In genomic region chr10:80255881-80256535, GRCm38 (mm10) we compare ENCODE assay signal across 12 mouse cellular contexts. TPM values are rescaled to one million over a fixed set of nuclear protein-coding genes. Genes with fewer than 3 reads are reported as not detected.
DNase-seq lines count a peak whose midpoint lies in the region; ATAC-seq and TF ChIP-seq lines count a peak whose summit lies in the region.
"Had no signal": no experiment of that assay in that cellular context is flagged by ENCODE, and none has a peak within 500 bp of the region (broad histone marks: within the 10 kb centered on the region; RNA-seq: fewer than 3 reads in every experiment).

No protein-coding gene starts in this region.

- H3K4me2 ChIP-seq in intestine, postnatal 0 days (replicated peaks; ENCODE audit: low read depth) = no peak overlapping the region
- H3K4me2 ChIP-seq: limb, embryonic 13.5 days had no signal

- peaks cover 18% of the 10 kb centered on the region; the same call in 1 of the 2 replicates for H3K79me2 ChIP-seq in liver, adult 2 months (ENCODE audit: control insufficient read depth, insufficient read depth, low read length)

- intact Hi-C loops in heart, postnatal 25 days (cut with DNase I) = no loop called here
- intact Hi-C loops in left cerebral cortex, postnatal 25 days (cut with DNase I) = no loop called here

- H3K27ac ChIP-seq in liver, adult 2 months (replicated peaks; ENCODE audit: insufficient read depth, low read depth, low read length) = no peak overlapping the region
- no peak overlapping the region for H3K27ac ChIP-seq in intestine, postnatal 0 days (ENCODE audit: low read depth, low read length)
- H3K27ac ChIP-seq: limb, embryonic 13.5 days had no signal

- H3K4me3 ChIP-seq in liver, adult 2 months (ENCODE audit: insufficient read depth, low read depth, low read length) = no peak overlapping the region
- H3K4me3 ChIP-seq in intestine, postnatal 0 days (ENCODE audit: low read depth, low read length) = no peak overlapping the region
- H3K4me3 ChIP-seq: limb, embryonic 13.5 days had no signal

- H3K27me3 ChIP-seq in liver, adult 2 months (ENCODE audit: control insufficient read depth, insufficient read depth, low read length) = no peaks in the 10 kb centered on the region
- H3K27me3 ChIP-seq in intestine, postnatal 0 days (replicated peaks; ENCODE audit: control insufficient read depth, insufficient read depth, low read length) = no peaks in the 10 kb centered on the region
- H3K27me3 ChIP-seq: limb, embryonic 13.5 days had no signal

- no peaks in the 10 kb centered on the region for H3K9me3 ChIP-seq in intestine, postnatal 0 days (ENCODE audit: control insufficient read depth)
- H3K9me3 ChIP-seq: limb, embryonic 13.5 days had no signal

- peak; percentile 95 for DNase-seq in heart, adult 11 months
- no peak for DNase-seq in heart, postnatal 25 days (ENCODE audit: low spot score)
- peak; percentile 62 for DNase-seq in liver, adult 2 months (ENCODE audit: extremely low read depth, low read depth, low spot score)
- no peak for DNase-seq in liver
- DNase-seq in adrenal gland, adult (ENCODE audit: inconsistent age in 2 of 2, low spot score in 1 of 2) = peak; percentile 70 to 88
- no peak for DNase-seq in left cerebral cortex, postnatal 25 days (ENCODE audit: low spot score in 2 of 2)
- DNase-seq: forebrain, postnatal 0 days had no signal

- no peak overlapping the region for H3K9ac ChIP-seq in liver, adult 2 months (ENCODE audit: low read depth, low read length)
- H3K9ac ChIP-seq in intestine, postnatal 0 days (ENCODE audit: low read depth, low read length) = no peak overlapping the region
- H3K9ac ChIP-seq: forebrain, postnatal 0 days; limb, embryonic 13.5 days had no signal

- 0 out of 2 replicates have a peak, but pooled peaks have one; percentile 36 for TF ChIP-seq POLR2A in liver, adult 2 months (IDR thresholded peaks at IDR 0.05; ENCODE audit: extremely low read depth, insufficient read depth, low read length)

- peaks cover 1% of the 10 kb centered on the region; the same call in 1 of the 2 replicates for H3K36me3 ChIP-seq in liver, adult 2 months (ENCODE audit: control insufficient read depth, insufficient read depth, low read length)
- H3K36me3 ChIP-seq in intestine, postnatal 0 days (ENCODE audit: control insufficient read depth, insufficient read depth) = peaks cover 70% of the 10 kb centered on the region

- ATAC-seq in intestine, postnatal 0 days = no peak
- no peak for ATAC-seq in erythroid progenitor cell, adult 5-6 weeks (replicated peaks; ENCODE audit: low FRiP score, poor library complexity, severe bottlenecking)
- ATAC-seq: activated CD4-positive, CD25-positive, alpha-beta regulatory T cell, adult 4 months; forebrain, postnatal 0 days; inflammation-experienced regulatory T-cells, adult 6 months had no signal

- WGBS in liver, adult 2 months = 45% methylated on average over 5 of the region's 5 CpGs
- WGBS in intestine, postnatal 0 days = 94% methylated on average over 5 of the region's 5 CpGs

- peak; percentile 39 for TF ChIP-seq CTCF in liver, adult 2 months (IDR thresholded peaks at IDR 0.05; ENCODE audit: low read depth, low read length)
- TF ChIP-seq CTCF in intestine, postnatal 0 days (IDR thresholded peaks at IDR 0.05; ENCODE audit: low read depth) = peak; percentile 35

- H3K4me1 ChIP-seq in liver, adult 2 months (ENCODE audit: control insufficient read depth, insufficient read depth, low read length) = peaks cover 36% of the 10 kb centered on the region
- peaks cover 7% of the 10 kb centered on the region; the same call in 1 of the 2 replicates for H3K4me1 ChIP-seq in intestine, postnatal 0 days (replicated peaks; ENCODE audit: control insufficient read depth, insufficient read depth, low read length)

RNA-seq across cellular contexts. Expression of gene Gamt, which starts 4.8 kb away (rescaled TPM):
- 1 to 10 TPM; 9.0 to 9.3 TPM for total RNA-seq in heart, postnatal 25 days (2021)
- 241 and 277 TPM in 2 replicates for total RNA-seq in liver, adult 2 months (2014; rRNA removed)
- polyA plus RNA-seq in liver, adult 2 months (2012; rRNA removed) = 670 and 715 TPM in 2 replicates
- polyA plus RNA-seq in intestine, postnatal 0 days (2015; fragmentation: Nextera tagmentation; extraction: Ambion mirVana) = 30.1 and 37.2 TPM in 2 replicates
- 1.4 TPM in 1 of 2 replicates, not detected in the other for total RNA-seq in erythroid progenitor cell, adult 5-6 weeks (2015; ENCODE audit: low replicate concordance)
- not detected in 2 replicates for total RNA-seq in erythroid progenitor cell, adult 5-6 weeks (2017; ENCODE audit: low replicate concordance)
- 10 to 100 TPM; 27.6 to 30.7 TPM for total RNA-seq in left cerebral cortex, postnatal 25 days (2021)

RNA-seq across cellular contexts. Expression of gene Dazap1, which starts 5.3 kb away (rescaled TPM):
- 10 to 100 TPM; 55.0 to 69.6 TPM for total RNA-seq in heart, postnatal 25 days (2021)
- total RNA-seq in liver, adult 2 months (2014; rRNA removed) = 38.0 and 39.9 TPM in 2 replicates
- 39.9 and 43.5 TPM in 2 replicates for polyA plus RNA-seq in liver, adult 2 months (2012; rRNA removed)
- 26.6 and 29.0 TPM in 2 replicates for polyA plus RNA-seq in intestine, postnatal 0 days (2015; fragmentation: Nextera tagmentation; extraction: Ambion mirVana)
- total RNA-seq in erythroid progenitor cell, adult 5-6 weeks (2015; ENCODE audit: low replicate concordance) = 35.6 and 83.6 TPM in 2 replicates
- 72.0 and 102 TPM in 2 replicates for total RNA-seq in erythroid progenitor cell, adult 5-6 weeks (2017; ENCODE audit: low replicate concordance)
- 10 to 100 TPM; 76.9 to 93.8 TPM for total RNA-seq in left cerebral cortex, postnatal 25 days (2021)

RNA-seq across cellular contexts. Expression of gene Ndufs7, which starts 7.1 kb away (rescaled TPM):
- total RNA-seq in heart, postnatal 25 days (2021) = 100 to 1,000 TPM; 957 to 967 TPM
- total RNA-seq in liver, adult 2 months (2014; rRNA removed) = 165 and 186 TPM in 2 replicates
- 551 and 560 TPM in 2 replicates for polyA plus RNA-seq in liver, adult 2 months (2012; rRNA removed)
- polyA plus RNA-seq in intestine, postnatal 0 days (2015; fragmentation: Nextera tagmentation; extraction: Ambion mirVana) = 584 and 605 TPM in 2 replicates
- total RNA-seq in erythroid progenitor cell, adult 5-6 weeks (2015; ENCODE audit: low replicate concordance) = 87.6 and 109 TPM in 2 replicates
- 43.9 and 66.0 TPM in 2 replicates for total RNA-seq in erythroid progenitor cell, adult 5-6 weeks (2017; ENCODE audit: low replicate concordance)
- 100 to 1,000 TPM; 182 to 187 TPM for total RNA-seq in left cerebral cortex, postnatal 25 days (2021)

RNA-seq across cellular contexts. Expression of gene Mum1, which starts 29.8 kb away (rescaled TPM):
- total RNA-seq in heart, postnatal 25 days (2021) = 10 to 100 TPM; 15.3 to 16.7 TPM
- total RNA-seq in liver, adult 2 months (2014; rRNA removed) = 7.1 and 8.7 TPM in 2 replicates
- polyA plus RNA-seq in liver, adult 2 months (2012; rRNA removed) = 8.4 and 10.1 TPM in 2 replicates
- polyA plus RNA-seq in intestine, postnatal 0 days (2015; fragmentation: Nextera tagmentation; extraction: Ambion mirVana) = 21.9 and 22.5 TPM in 2 replicates
- total RNA-seq in erythroid progenitor cell, adult 5-6 weeks (2015; ENCODE audit: low replicate concordance) = 26.3 and 59.5 TPM in 2 replicates
- total RNA-seq in erythroid progenitor cell, adult 5-6 weeks (2017; ENCODE audit: low replicate concordance) = 65.3 and 74.2 TPM in 2 replicates
- total RNA-seq in left cerebral cortex, postnatal 25 days (2021) = 10 to 100 TPM; 40.9 to 41.2 TPM

RNA-seq across cellular contexts. Expression of gene Rps15, which starts 36.2 kb away (rescaled TPM):
- total RNA-seq in heart, postnatal 25 days (2021) = 100 to 1,000 TPM; 703 to 732 TPM
- total RNA-seq in liver, adult 2 months (2014; rRNA removed) = 510 and 571 TPM in 2 replicates
- 686 and 1,012 TPM in 2 replicates for polyA plus RNA-seq in liver, adult 2 months (2012; rRNA removed)
- polyA plus RNA-seq in intestine, postnatal 0 days (2015; fragmentation: Nextera tagmentation; extraction: Ambion mirVana) = 708 and 727 TPM in 2 replicates
- total RNA-seq in erythroid progenitor cell, adult 5-6 weeks (2015; ENCODE audit: low replicate concordance) = 689 and 862 TPM in 2 replicates
- 557 and 668 TPM in 2 replicates for total RNA-seq in erythroid progenitor cell, adult 5-6 weeks (2017; ENCODE audit: low replicate concordance)
- 100 to 1,000 TPM; 788 to 790 TPM for total RNA-seq in left cerebral cortex, postnatal 25 days (2021)

Comparison
In these comparisons a context has a peak if more than half of its experiments do, and no peak if none do; other contexts are left out.
1. DNase-seq: peak in heart, adult 11 months (single experiment), liver, adult 2 months (single experiment) and adrenal gland, adult (2 of 2); none in heart, postnatal 25 days (single experiment), liver (single experiment) and left cerebral cortex, postnatal 25 days (0 of 2).
2. RNA of gene Gamt, which starts 4.8 kb away (total RNA-seq): 241 to 277 TPM in liver, adult 2 months, 27.6 to 30.7 TPM in left cerebral cortex, postnatal 25 days and 9.0 to 9.3 TPM in heart, postnatal 25 days; 1.4 TPM in erythroid progenitor cell, adult 5-6 weeks; every median in the first group is over 4 times any median in the second.